Mouse (Mus musculus) lung, postnatal 14 days (tissue): ENCODE results near the gene Dhx29.
"Not testable (repeated sequence)": the region's sequence is repeated elsewhere in the genome, so short reads cannot be mapped to it uniquely, and the experiment has no call there.

Experiments used
- DNase-seq: peaks from one replicate; pipeline ENCODE4 v3.0.0; 2021

The Dhx29 gene

DNA sequence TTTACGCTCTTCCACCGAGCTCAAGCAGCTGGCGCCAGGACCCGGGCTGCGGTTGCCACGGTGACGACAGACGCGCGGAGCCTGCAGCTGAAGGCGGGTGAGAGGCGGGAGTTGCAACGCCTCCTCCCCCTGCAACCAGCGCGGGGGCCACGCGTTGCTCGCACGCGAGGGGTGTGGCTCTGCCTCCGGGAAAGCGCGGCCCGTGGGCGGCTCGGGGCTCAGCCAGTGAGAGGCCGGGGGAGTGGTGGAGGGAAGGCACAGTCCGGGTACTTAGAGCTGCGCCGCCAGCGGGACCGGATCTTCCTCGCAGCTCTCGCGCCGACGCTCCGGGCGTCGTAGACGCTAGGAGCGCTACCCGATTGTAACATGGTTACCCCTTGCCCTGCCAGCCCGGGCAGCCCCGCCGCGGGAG lies 60.3 kb downstream of the Dhx29 start, which contains the start of gene Ccno:
Gene Ccno, plus strand, starts transcription at position 271 of the 412 bp plus-strand sequence.
- DNase-seq = peak; percentile 94

DNA sequence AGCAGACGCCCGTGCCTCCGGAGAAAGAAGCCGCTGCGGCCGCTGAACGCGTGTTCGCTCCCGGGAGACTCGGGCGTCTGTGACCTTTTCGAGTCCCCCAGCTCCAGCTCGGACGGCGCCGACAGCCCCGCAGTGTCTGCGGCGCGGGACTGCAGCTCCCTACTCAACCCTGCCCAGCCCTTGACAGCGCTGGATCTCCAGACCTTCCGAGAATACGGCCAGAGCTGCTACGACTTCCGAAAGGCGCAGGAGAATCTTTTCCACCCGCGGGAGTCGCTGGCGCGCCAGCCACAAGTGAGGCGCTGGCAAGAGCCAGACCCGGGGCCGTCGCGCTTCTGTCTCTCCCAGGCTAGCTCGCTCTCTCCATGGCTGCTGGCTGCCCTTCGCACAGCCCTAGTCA lies 60.7 kb downstream of the Dhx29 start:
- no peak for DNase-seq

DNA sequence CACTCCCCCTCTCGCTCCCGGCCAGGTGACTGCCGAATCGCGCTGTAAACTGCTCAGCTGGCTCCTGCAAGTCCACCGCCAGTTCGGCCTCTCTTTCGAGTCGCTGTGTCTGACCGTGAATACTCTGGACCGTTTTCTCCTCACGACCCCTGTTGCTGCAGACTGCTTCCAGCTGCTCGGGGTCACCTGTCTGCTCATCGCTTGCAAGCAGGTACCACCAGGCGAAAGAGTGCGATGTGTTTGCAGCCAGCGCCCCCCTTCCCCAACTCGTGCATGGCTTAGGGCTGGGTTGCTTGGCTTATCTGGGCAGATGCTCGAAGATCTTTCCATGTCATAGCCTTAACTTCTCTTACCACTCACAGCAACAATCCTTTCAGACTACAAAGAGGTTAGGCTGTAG lies 61.6 kb downstream of the Dhx29 start:
- DNase-seq = no peak

DNA sequence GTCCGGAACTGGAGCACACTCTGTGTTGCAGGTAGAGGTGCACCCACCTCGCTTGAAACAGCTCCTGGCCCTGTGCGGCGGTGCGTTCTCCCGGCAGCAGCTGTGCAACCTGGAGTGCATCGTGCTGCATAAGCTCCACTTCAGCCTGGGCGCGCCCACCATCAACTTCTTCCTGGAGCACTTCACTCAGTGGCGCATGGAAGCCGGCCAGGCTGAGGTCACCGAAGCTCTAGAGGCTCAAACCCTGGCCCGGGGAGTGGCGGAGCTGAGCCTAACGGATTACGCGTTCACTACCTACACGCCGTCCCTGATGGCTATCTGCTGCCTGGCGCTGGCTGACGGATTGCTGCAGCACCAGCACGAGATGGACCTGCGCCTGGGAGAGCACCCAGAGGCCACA lies 62.3 kb downstream of the Dhx29 start:
- DNase-seq = peak; percentile 57

DNA sequence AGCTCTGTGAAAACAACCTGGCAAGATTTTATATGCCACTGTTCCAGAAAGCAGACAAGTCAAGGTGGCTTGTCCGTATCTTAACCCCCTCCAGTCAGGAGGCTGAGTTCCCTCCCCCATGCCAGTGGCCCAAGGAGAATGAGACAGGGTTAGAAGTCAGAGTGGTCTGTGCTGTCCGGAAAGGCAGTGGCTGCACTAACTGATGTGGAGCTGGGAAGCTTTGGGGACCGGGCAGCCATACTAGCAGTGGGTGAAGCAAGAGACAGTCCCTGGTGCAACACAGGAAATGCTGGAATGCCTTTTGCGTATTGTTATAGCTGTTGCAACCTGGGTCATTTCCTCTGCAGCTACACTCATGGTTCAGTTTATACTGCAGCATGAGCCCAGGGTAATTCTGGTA lies 63.1 kb downstream of the Dhx29 start:
- no peak for DNase-seq

DNA sequence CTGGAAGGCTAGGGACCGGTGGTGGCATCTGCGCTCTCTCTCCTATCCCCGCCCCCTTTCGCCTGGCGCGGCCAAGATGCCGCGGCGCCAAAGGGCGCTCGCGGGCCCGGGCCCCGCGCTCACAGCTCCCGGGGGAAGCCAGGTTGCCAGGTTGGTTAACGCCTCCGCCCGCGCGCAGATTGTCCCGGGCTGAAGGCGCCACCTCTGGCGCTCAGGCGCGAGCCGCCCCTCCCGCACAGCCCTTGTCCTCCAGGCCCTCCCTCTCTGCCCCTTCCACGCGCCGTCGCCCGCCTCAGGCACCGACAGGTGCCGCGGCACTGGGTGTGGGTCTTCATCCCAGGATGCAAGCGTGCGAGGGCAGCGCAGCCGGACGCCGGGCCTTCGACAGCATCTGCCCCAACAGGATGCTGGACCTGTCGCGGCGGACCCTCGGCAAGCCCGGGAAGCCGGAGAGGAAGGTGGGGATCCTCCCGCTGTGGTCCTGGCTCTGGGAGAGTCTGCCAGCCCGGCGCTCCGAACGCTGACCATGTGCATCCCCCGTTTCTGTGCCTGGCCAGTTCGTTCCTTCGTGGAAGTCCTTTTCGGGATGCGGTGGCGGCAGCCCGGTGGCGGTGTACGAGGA lies 66.4 kb downstream of the Dhx29 start, which contains the start of gene Mcidas:
Gene Mcidas, plus strand, starts transcription at position 315 of the 622 bp plus-strand sequence.
- DNase-seq = peak; percentile 16

DNA sequence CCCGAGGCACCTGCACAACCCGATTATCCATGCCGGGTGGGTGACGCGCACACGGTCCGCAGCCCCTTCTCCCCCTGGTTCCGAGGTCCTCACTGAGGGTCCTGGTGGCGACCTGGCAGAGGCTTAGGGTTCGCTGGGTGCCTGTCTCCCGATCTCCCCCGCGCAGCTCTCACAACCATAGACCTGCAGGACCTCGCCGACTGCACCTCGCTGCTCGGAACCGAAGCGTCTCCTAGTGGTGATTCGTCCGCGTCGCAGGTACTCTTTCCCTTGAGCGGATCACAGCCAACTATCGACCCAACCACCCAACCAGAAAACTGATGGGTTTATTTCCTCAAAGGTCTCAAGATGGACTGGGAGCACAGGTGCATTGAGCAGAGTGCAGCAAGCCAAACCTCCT lies 66.9 kb downstream of the Dhx29 start:
- DNase-seq = peak; percentile 73

DNA sequence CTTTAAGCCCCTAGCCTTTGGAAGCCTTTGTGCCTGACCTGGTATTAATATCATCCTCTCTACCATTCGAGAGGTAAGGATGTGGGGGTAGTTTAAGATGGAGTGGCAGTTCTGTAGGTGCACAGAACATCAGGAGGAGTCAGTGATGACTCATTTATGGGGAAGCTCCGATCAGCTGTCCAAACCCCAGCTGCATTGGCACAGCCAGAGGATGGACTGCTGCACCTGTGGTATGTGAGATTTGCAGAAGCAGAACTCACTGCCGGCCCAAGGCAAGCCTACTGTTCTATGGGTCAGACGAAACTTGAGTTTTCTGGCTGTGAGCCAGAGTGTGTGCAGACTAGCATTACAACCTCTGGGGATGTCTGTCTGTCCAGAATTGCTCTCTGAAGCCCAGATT lies 69.2 kb downstream of the Dhx29 start:
- no peak for DNase-seq

DNA sequence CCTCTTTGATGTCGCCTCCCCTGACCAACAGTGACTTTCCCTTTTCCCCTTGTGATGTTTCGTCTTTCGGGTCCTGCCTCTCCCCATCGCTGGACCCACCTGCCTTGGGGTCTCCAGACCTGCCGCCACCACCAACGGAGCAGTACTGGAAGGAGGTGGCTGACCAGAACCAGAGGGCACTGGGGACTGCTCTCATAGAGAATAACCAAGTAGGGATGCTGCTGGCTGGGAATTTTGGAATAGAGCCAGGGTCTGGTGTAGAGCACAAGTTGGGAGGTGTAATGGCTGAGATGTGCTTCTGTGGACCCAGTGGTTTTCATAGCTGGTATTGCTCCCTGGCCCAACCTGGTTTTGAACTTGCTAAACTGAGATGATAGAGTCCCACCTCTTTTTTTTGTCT lies 70.1 kb downstream of the Dhx29 start:
- no peak for DNase-seq

DNA sequence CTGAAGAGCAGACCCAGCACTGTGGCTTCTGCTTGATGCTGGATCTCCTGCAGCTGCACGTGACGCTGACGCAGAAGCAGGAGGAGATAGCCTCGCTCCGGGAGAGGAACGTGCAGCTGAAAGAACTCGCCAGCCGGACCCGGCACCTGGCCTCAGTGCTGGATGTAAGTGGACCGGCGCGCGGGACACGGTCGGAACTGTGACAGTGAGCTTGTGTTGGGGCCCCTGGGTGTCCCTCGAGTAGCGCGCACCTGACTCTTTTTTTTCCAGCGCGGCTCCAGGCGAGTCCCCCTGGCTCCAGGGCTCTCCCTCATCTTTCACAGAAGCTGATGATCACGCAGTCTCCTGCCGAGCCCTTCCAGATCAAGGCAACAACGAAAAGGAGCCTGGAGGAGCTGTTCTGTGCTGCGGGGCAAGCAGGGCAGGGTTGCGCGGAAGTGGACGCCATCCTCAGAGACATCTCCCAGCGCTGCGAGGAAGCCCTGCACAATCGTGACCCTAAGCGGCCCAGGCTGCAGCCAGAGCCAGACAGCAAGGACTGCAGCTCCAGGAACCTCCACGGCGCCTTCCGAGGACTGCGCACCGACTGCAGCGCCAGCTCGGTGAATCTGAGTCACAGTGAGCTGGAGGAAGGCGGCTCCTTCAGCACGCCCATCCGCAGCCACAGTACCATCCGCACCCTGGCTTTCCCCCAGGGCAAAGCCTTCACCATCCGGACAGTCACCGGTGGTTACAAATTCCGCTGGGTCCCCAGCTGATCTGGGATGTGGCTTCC lies 71.4 kb downstream of the Dhx29 start:
- no peak for DNase-seq

DNA sequence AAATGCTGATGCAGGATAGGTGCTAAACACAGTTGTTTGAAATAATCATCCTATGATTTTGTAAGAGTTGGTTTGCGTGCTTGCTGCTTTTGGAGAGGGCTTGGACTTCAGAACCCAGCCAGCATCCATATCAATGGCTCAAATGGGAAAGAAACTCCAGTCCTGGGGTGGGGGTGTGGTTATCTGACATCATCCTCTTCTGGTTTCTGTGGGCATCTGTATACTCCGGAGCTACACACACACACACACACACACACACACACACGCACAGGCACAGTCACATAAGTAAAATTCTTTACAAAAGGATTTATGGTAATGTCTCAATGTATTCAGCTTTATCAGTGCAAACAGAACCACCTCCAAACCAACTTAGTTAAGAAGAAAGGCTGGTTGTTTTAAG lies 72.8 kb downstream of the Dhx29 start:
- DNase-seq = no peak

DNA sequence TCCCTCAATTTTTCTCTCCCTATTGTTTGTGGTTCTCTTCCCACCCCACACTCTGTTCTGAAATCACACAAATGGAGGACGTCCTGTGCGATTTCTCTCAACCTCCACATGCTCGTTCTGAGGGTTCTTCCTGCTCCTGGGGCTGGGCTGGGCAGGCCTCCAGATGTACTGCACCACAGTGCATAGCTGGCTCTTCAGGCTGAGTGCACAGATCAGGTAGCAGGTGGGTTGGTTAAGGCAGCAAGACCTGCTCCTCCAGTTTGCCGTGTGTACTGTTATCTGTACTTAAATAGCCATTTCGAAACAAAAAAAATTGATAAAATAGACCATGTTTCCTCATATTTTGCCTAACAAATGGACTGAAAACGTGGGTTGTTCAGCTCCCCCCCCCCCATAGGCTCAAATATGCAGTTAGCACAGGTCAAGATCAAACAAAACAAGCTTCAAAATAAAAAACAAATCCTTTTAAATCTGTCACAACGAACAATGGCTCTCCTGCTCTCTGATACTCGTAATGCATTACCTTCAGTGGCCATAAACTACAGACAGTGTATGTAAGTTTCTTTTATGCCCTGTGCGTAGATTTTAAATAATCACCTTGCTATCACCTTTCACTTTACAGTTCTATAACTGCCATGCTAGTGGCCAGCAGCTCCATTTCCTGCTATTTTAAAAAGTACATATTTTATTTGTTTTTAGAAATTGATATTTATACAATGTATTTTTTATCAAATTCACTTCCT lies 73.5 kb downstream of the Dhx29 start:
- peak; percentile 59 for DNase-seq

DNA sequence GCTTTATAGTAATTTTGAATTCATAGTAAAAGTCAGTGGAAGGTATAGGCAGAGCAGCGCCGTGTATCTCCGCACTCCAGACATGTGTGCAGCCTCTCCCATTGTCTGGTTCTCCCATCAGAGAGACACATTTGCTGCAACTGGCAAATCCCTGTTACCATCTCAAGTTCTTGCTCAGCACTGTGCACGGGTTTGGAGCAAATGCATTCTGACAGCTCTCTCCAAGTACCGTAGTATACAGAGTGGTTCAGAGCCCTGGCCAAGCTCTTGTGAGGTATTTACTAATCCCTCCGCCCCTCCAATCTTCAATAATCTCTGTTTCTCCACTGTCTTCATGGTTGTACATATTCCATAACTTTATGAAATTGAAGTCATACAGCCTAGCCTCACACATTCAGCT lies 85.4 kb downstream of the Dhx29 start:
- no peak for DNase-seq

DNA sequence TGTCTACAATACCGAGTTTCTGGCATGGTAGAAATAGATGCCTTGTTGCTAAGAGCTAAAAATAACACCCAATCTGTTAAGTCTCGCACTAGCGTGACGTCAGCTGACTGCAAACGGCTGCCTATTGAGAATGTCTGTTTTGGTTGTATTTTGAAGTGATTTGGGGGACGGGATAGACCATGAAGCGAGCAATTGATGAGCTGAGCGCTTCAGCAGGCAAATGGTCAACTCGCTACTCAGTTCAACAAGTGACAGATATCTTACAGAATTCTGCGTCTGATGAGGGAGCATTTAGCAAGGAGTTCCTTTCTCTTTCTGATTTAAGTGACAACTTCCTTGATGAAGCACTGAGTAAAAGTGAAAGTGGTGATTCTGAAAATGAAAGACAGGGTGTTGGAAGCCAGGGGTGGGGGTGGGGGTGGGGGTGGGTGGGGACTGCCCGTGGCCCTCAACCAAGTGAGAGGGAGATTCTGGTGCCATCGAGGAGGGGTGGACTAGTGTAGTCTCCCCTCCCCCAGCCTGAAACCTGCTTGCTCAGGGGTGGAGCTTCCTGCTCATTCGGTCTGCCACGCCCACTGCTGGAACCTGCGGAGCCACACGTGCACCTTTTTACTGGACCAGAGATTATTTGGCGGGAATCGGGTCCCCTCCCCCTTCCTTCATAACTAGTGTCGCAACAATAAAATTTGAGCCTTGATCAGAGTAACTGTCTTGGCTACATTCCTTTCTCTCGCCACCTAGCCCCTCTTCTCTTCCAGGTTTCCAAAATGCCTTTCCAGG lies 86.1 kb downstream of the Dhx29 start:
- DNase-seq = not testable (repeated sequence)
